Comparison of ENCODE assay signal across 8 mouse cellular contexts in the genomic region with DNA sequence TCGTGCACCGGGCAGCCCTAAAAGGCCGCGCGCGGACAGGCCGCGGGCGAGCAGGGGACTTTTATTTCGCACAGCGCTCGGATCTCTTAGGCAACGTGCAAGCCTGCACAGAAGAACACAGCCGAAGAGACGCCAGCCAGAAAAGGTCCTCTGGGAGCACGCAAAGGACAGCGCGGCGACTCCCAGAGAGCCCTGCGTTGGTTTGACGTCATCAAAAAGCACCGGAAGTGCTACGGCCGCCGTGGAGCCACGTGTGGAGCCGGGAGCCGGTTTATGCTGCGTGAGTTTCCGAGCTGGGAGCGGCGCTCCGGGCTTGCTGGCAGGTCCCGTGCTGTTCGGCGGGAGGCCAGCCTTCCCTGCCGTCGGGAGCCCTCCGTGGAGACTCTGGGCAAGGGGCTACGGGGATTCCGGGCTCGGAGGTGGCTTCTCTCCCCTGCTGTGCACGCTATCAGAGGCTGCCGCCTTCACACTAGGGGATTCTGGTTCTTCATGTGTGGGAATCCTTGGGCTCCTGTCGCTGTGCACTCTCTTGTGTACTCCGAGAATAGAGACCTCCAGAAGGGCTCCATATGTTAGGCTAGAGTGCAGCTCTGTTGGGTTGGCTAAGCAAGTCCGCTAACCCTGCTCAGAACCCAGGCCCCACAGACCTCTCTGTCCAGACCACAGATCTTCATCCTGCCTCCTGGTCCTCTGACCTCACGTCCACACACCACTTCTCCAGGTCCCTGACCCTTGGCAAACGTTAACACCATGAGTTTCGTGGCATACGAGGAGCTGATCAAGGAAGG. TPM values are rescaled to one million over a fixed set of nuclear protein-coding genes. Genes with fewer than 3 reads are reported as not detected.
A peak's percentile ranks its signal among the peaks of the same experiment; 100 is the strongest.
DNase-seq lines count a peak whose midpoint lies in the region; ATAC-seq and TF ChIP-seq lines count a peak whose summit lies in the region.

A gene (plus strand): TSS at position 224 of the 788 bp plus-strand sequence.

- no peak for TF ChIP-seq EP300 in stomach, postnatal 0 days (optimal IDR thresholded peaks at IDR 0.05)

- H3K9me3 ChIP-seq in E14TG2a.4 (ENCODE audit: low read length), result no peaks in the 10 kb centered on the region
- no peaks in the 10 kb centered on the region for H3K9me3 ChIP-seq in forebrain, embryonic 10.5 days
- H3K9me3 ChIP-seq in heart, embryonic 14.5 days (ENCODE audit: control insufficient read depth, low read length), result no peaks in the 10 kb centered on the region
- H3K9me3 ChIP-seq in liver, embryonic 16.5 days (replicated peaks; ENCODE audit: control insufficient read depth, low read length), result no peaks in the 10 kb centered on the region
- H3K9me3 ChIP-seq in neural tube, embryonic 12.5 days, result no peaks in the 10 kb centered on the region
- no peaks in the 10 kb centered on the region for H3K9me3 ChIP-seq in stomach, postnatal 0 days (ENCODE audit: control insufficient read depth, low read length)

- peak within 1 kb of the TSS; percentile 95 for H3K27ac ChIP-seq in forebrain, embryonic 10.5 days
- H3K27ac ChIP-seq in heart, embryonic 14.5 days (replicated peaks in 1 of 2; ENCODE audit: control insufficient read depth in 1 of 2, insufficient read depth in 1 of 2, low read depth in 2 of 2, low read length in 2 of 2), result peak within 1 kb of the TSS; percentile 95 to 98
- H3K27ac ChIP-seq in liver, embryonic 16.5 days (ENCODE audit: low read length), result peak within 1 kb of the TSS; percentile 88
- peak within 1 kb of the TSS; percentile 83 for H3K27ac ChIP-seq in neural tube, embryonic 12.5 days
- peak within 1 kb of the TSS; percentile 95 for H3K27ac ChIP-seq in stomach, postnatal 0 days (replicated peaks)

- peaks cover 11% of the 10 kb centered on the region for H3K27me3 ChIP-seq in E14TG2a.4 (ENCODE audit: insufficient read depth, low read length)
- peaks cover 37% of the 10 kb centered on the region for H3K27me3 ChIP-seq in forebrain, embryonic 10.5 days (ENCODE audit: poor library complexity, severe bottlenecking)
- no peaks in the 10 kb centered on the region for H3K27me3 ChIP-seq in heart, embryonic 14.5 days (ENCODE audit: control insufficient read depth, insufficient read depth, low read length)
- H3K27me3 ChIP-seq in liver, embryonic 16.5 days (ENCODE audit: control insufficient read depth, insufficient read depth, low read depth, low read length), result peaks cover 12% of the 10 kb centered on the region
- peaks cover 5% of the 10 kb centered on the region; the same call in 1 of the 2 replicates for H3K27me3 ChIP-seq in neural tube, embryonic 12.5 days (replicated peaks)
- H3K27me3 ChIP-seq in stomach, postnatal 0 days (ENCODE audit: control insufficient read depth, insufficient read depth, low read length), result no peaks in the 10 kb centered on the region

- H3K36me3 ChIP-seq in E14TG2a.4 (ENCODE audit: insufficient read depth, low read length), result peaks cover 44% of the 10 kb centered on the region
- H3K36me3 ChIP-seq in forebrain, embryonic 10.5 days (replicated peaks), result peaks cover 40% of the 10 kb centered on the region
- H3K36me3 ChIP-seq in heart, embryonic 14.5 days (ENCODE audit: control insufficient read depth, insufficient read depth, low read length), result peaks cover 13% of the 10 kb centered on the region
- no peaks in the 10 kb centered on the region; the same call in 1 of the 2 replicates for H3K36me3 ChIP-seq in liver, embryonic 16.5 days (ENCODE audit: control insufficient read depth, insufficient read depth)
- peaks cover 24% of the 10 kb centered on the region for H3K36me3 ChIP-seq in neural tube, embryonic 12.5 days
- no peaks in the 10 kb centered on the region for H3K36me3 ChIP-seq in stomach, postnatal 0 days (ENCODE audit: control insufficient read depth, insufficient read depth, low read length)

- peak within 1 kb of the TSS; percentile 97 for H3K4me3 ChIP-seq in E14TG2a.4 (replicated peaks; ENCODE audit: low read length)
- peak within 1 kb of the TSS; percentile 98 for H3K4me3 ChIP-seq in forebrain, embryonic 10.5 days
- H3K4me3 ChIP-seq in heart, embryonic 14.5 days (ENCODE audit: control insufficient read depth in 1 of 2, insufficient read depth in 1 of 2, low read depth in 1 of 2, low read length in 2 of 2), result peak within 1 kb of the TSS; percentile 69 to 71
- H3K4me3 ChIP-seq in liver, embryonic 16.5 days (ENCODE audit: low read depth, low read length), result peak within 1 kb of the TSS; percentile 87
- H3K4me3 ChIP-seq in neural tube, embryonic 12.5 days, result peak within 1 kb of the TSS; percentile 89
- H3K4me3 ChIP-seq in stomach, postnatal 0 days (ENCODE audit: low read depth, low read length), result peak within 1 kb of the TSS; percentile 81

- under 1% methylated on average over 51 of the region's 51 CpGs for WGBS in forebrain, embryonic 10.5 days
- under 1% methylated on average over 51 of the region's 51 CpGs for WGBS in heart, embryonic 14.5 days
- under 1% methylated on average over 51 of the region's 51 CpGs for WGBS in liver, embryonic 16.5 days (ENCODE audit: insufficient replicate concordance)
- WGBS in neural tube, embryonic 12.5 days, result under 1% methylated on average over 51 of the region's 51 CpGs
- 1% methylated on average over 50 of the region's 51 CpGs for WGBS in stomach, postnatal 0 days

- H3K4me1 ChIP-seq in E14TG2a.4 (replicated peaks; ENCODE audit: low read depth, low read length), result peaks cover 95% of the 10 kb centered on the region
- H3K4me1 ChIP-seq in forebrain, embryonic 10.5 days, result peaks cover 52% of the 10 kb centered on the region
- peaks cover 28 to 50% of the 10 kb centered on the region in 2 experiments for H3K4me1 ChIP-seq in heart, embryonic 14.5 days (ENCODE audit: control insufficient read depth in 2 of 2, insufficient read depth in 2 of 2, low read length in 2 of 2)
- peaks cover 19% of the 10 kb centered on the region for H3K4me1 ChIP-seq in liver, embryonic 16.5 days (ENCODE audit: control insufficient read depth, low read depth, low read length)
- H3K4me1 ChIP-seq in neural tube, embryonic 12.5 days, result peaks cover 30% of the 10 kb centered on the region
- peaks cover 11% of the 10 kb centered on the region for H3K4me1 ChIP-seq in stomach, postnatal 0 days (replicated peaks; ENCODE audit: control insufficient read depth, insufficient read depth)

- DNase-seq in c-Kit-positive CD71-negative TER-119-negative erythroid progenitor cells, embryonic 14.5 days (ENCODE audit: low read depth), result peak; percentile 91
- DNase-seq in forebrain, embryonic 10.5 days (ENCODE audit: extremely low spot score, low spot score), result peak; percentile 93
- DNase-seq in kidney, postnatal 10 days, result peak; percentile 95
- peak; percentile 93 for DNase-seq in stomach, postnatal 0 days (ENCODE audit: low spot score)

- TF ChIP-seq CTCF in E14TG2a.4 (conservative IDR thresholded peaks at IDR 0.05; ENCODE audit: low read length), result no peak
- TF ChIP-seq CTCF in stomach, postnatal 0 days (IDR thresholded peaks at IDR 0.05; ENCODE audit: low read depth), result no peak

- H3K4me2 ChIP-seq in heart, embryonic 14.5 days (ENCODE audit: low read length), result peak within 1 kb of the TSS; percentile 91
- H3K4me2 ChIP-seq in liver, embryonic 16.5 days (ENCODE audit: low read depth, low read length), result peak within 1 kb of the TSS; percentile 86
- peak within 1 kb of the TSS; percentile 99 for H3K4me2 ChIP-seq in neural tube, embryonic 12.5 days (replicated peaks)
- peak within 1 kb of the TSS; percentile 93 for H3K4me2 ChIP-seq in stomach, postnatal 0 days (replicated peaks; ENCODE audit: low read depth)

- ATAC-seq in heart, embryonic 14.5 days (ENCODE audit: insufficient number of reproducible peaks, insufficient read depth, low FRiP score, low read depth), result peak; percentile 82
- ATAC-seq in liver, embryonic 16.5 days (ENCODE audit: low read depth), result peak; percentile 89
- peak; percentile 87 for ATAC-seq in neural tube, embryonic 12.5 days (ENCODE audit: low FRiP score, low read depth)
- ATAC-seq in stomach, postnatal 0 days (ENCODE audit: low FRiP score, low TSS enrichment), result peak; percentile 91

- peak within 1 kb of the TSS; percentile 78 for H3K9ac ChIP-seq in heart, embryonic 14.5 days (ENCODE audit: low read length)
- H3K9ac ChIP-seq in liver, embryonic 16.5 days (ENCODE audit: low read depth, low read length), result peak within 1 kb of the TSS; percentile 81
- H3K9ac ChIP-seq in neural tube, embryonic 12.5 days, result peak within 1 kb of the TSS; percentile 61
- H3K9ac ChIP-seq in stomach, postnatal 0 days (ENCODE audit: low read length), result peak within 1 kb of the TSS; percentile 67

RNA-seq across cellular contexts. Expression of the gene that starts here (rescaled TPM):
- polyA plus RNA-seq in forebrain, embryonic 10.5 days (2016; fragmentation: Nextera tagmentation; extraction: Ambion mirVana), result 23.7 and 23.8 TPM in 2 replicates
- 3.1 and 5.5 TPM in 2 replicates for polyA plus RNA-seq in heart, embryonic 14.5 days (2014; fragmentation: Nextera tagmentation; extraction: Ambion mirVana)
- 3.7 and 4.6 TPM in 2 replicates for polyA plus RNA-seq in liver, embryonic 16.5 days (2015; fragmentation: Nextera tagmentation; extraction: Ambion mirVana)
- 12.0 and 12.1 TPM in 2 replicates for polyA plus RNA-seq in neural tube, embryonic 12.5 days (2016; fragmentation: Nextera tagmentation; extraction: Ambion mirVana)
- 7.4 and 8.5 TPM in 2 replicates for polyA plus RNA-seq in stomach, postnatal 0 days (2015; fragmentation: Nextera tagmentation; extraction: Ambion mirVana)

Comparison
In these comparisons a context has a peak if more than half of its experiments do, and no peak if none do; other contexts are left out.
1. Peak in every context shown above with its lines: DNase-seq, ATAC-seq, H3K4me3 ChIP-seq and H3K27ac ChIP-seq.